Mouse (Mus musculus) olfactory bulb, adult 2 months (tissue): ENCODE results near the gene Mapk1ip1l. TPM values are rescaled to one million over a fixed set of nuclear protein-coding genes. Genes with fewer than 3 reads are reported as not detected.

Experiments
- H3K27ac ChIP-seq: fragments of 200-500 bp; 2 replicates; pipeline ENCODE4 v1.5.1; 2012; ENCODE audit warnings: low read depth, low read length; ENCODE audit not compliant: insufficient read depth
- H3K4me1 ChIP-seq: fragments of 200-500 bp; 2 replicates; pipeline ENCODE4 v1.6.1; 2012; ENCODE audit warnings: low read length; ENCODE audit not compliant: control insufficient read depth, insufficient read depth
- H3K4me3 ChIP-seq: fragments of 200-500 bp; 2 replicates; pipeline ENCODE4 v1.5.1; 2012; ENCODE audit warnings: mild to moderate bottlenecking, low read depth, low read length, moderate library complexity; ENCODE audit not compliant: insufficient read depth
- CTCF ChIP-seq: fragments of 200-500 bp; IDR thresholded peaks from 2 replicates; pipeline ENCODE4 v1.5.1; 2012; ENCODE audit warnings: low read depth, mild to moderate bottlenecking, low read length, moderate library complexity; ENCODE audit not compliant: insufficient read depth
- POLR2A ChIP-seq: fragments of 200-500 bp; IDR thresholded peaks from 2 replicates; pipeline ENCODE4 v1.6.1; 2012; ENCODE audit warnings: mild to moderate bottlenecking, low read depth, low read length, moderate library complexity; ENCODE audit not compliant: insufficient read depth
- WGBS: fragments of 180-500 bp; shearing (Covaris S2); methylation state at CpG from one replicate; pipeline ENCODE4 v1.1.7; 2018; 5-methylcytosine and 5-hydroxymethylcytosine counted together
- polyA plus RNA-seq: library from polyadenylated mRNA; stranded (reverse); fragments of >200 nt; gene quantifications from 2 replicates; pipeline ENCODE4 v1.2.4, GENCODE M21; 2012; ENCODE audit warnings: low replicate concordance; ENCODE audit not compliant: missing spikeins, insufficient read depth, insufficient read length

Gene Mapk1ip1l
- polyA plus RNA-seq, 1 experiment: not detected

DNA sequence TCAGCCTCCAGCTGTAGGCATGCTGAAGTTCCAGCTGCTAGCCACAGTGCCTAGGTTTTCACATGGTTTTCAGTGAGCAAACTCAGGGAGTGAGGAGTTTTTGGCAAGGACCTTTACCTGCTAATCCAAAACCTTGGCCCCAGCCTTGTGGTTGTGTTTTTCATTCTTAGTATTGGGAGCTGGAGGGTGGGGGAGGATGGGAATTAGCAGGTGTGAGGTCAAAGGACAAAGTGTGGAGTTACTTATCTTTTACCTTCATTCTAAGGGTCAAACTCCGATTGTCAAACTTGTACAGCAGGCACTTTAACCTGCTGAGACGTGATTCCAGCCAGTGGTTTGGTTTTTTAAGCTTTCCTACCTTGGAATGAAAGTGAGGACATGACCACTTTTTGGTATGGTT is 1.8 kb upstream of the Mapk1ip1l start:
- Histone ChIP-seq H3K27ac (no peak overlapping the region), H3K4me1 (peaks cover 2% of the 10 kb centered on the region; the same call in 1 of the 2 replicates), H3K4me3 (no peak overlapping the region)
- TF ChIP-seq POLR2A (no peak), CTCF (no peak)
- WGBS: 88% methylated on average over 2 of the region's 2 CpGs

DNA sequence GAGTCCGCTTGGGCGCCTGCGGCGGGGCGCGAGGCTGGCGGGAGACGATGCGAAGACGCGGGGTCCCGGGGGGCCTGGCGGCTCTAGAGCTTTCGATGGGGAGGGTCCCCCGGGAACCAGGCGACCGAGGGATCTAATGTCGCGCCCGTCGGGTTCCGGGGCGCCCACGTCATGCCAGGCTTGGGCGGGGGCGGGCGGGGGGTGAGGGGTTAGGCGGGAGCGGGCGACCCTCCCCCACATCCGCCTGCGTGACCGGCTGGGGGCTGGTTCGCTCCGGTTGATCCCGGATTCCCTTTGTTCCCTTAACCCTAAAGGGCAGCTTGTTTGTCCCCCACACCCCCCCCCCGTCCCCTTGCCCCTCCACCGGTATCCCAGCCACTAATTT is 334 bp downstream of the Mapk1ip1l start:
- Histone ChIP-seq H3K27ac (peak overlapping the region; percentile 82), H3K4me1 (peaks cover 2% of the 10 kb centered on the region; the same call in 1 of the 2 replicates), H3K4me3 (peak overlapping the region; percentile 100)
- WGBS: 0% methylated on average over 37 of the region's 38 CpGs
- no peak for TF ChIP-seq CTCF
- TF ChIP-seq POLR2A: no peak

DNA sequence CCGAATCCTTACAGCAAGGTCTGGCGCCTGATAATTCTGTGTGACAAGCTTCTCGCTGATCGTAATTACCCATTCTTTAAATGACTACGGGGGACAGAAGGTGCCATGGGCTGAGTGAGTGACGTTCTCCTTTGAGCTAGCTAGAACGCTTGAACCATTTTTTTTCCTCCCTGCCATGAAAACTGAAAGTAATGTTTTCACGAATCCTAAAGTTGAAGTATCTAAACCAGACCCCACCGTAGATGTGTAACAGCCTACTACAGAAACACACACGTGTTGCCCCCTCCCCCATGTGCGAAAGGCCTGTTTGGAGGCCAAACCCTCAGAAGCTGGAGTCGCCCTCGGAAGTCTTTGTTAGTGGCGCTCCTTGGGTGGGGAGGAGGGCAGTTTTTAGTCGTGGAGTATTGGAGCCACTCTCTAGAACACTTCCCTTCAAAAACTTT is 774 bp downstream of the Mapk1ip1l start:
- TF ChIP-seq POLR2A: no peak
- TF ChIP-seq CTCF: no peak
- WGBS: under 1% methylated on average over 15 of the region's 15 CpGs
- Histone ChIP-seq H3K27ac (no peak overlapping the region), H3K4me1 (peaks cover 2% of the 10 kb centered on the region; the same call in 1 of the 2 replicates), H3K4me3 (peak overlapping the region; percentile 100)

DNA sequence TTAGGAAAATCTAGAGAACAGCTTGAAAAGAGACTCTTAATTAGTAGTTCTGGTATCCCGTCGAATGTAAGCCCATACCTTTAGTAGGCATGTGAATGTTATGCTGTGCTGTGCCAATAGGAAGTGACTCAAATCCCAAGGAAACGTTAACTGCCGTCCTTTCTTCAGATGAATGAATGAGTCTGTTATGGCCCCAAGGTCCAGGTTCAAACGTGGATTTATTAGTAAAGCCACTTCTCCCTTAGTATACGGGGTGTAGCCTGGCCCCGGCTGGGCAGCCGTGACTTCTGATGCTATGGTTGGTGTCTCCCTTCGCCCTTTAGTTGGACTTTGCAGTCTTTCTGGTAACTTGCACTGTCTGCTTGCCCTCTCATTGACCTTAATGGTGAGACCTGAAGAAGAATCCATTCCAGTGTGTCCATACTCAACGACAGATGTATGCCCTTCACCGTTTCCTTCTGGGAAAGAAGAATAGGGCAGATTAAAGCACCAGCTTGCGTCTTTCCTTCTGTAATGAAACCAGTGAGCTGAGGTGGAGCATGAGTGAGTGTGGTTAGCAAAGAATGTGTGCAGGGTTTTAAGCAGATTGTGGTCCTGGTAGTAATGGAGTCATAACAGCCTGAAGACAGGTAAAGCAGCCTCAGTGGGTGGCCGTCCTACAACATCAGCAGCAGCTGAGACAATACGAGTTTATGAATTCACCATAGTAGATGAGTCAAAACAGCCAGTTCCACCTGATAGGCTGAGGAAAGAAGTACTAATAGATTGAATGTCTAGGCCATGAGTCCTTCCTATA is 5.0 kb downstream of the Mapk1ip1l start:
- H3K4me1 ChIP-seq: peaks cover 5% of the 10 kb centered on the region; the same call in 1 of the 2 replicates
- H3K4me3 ChIP-seq: no peak overlapping the region
- no peak for TF ChIP-seq CTCF
- no peak for TF ChIP-seq POLR2A
- WGBS: 69% methylated on average over 14 of the region's 14 CpGs
- H3K27ac ChIP-seq: no peak overlapping the region

DNA sequence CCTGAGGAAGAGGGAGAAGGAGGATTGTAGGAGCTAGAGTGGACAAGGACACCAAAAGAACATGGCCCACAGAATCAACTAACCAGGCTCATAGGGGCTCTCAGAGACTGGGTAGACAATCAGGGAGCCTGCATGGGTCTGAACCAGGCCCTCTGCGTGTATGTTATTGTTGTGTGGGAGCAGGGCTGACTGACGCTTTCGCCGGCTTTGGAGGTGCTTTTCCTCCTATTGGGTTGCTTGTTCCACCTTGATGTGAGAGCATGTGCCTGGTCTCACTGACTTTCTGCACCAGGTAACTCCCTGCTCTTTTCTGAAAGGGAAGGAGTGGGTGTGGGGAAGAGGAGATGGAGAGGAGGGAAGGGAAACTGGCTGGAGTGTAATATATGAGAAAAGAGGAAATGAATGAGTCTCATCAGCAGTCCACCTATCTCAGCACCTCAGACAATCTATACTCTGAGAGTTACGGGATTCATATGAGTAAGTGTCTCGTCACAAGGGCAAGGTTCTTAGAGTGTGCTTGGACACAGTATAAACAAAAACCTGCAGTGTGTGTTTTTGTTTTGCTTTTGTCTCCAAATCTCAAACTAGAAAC is 6.8 kb downstream of the Mapk1ip1l start:
- Histone ChIP-seq H3K4me1 (peaks cover 2% of the 10 kb centered on the region; the same call in 1 of the 2 replicates), H3K27ac (no peak overlapping the region), H3K4me3 (no peak overlapping the region)
- 89% methylated on average over 6 of the region's 6 CpGs for WGBS
- TF ChIP-seq CTCF: no peak
- TF ChIP-seq POLR2A: no peak

DNA sequence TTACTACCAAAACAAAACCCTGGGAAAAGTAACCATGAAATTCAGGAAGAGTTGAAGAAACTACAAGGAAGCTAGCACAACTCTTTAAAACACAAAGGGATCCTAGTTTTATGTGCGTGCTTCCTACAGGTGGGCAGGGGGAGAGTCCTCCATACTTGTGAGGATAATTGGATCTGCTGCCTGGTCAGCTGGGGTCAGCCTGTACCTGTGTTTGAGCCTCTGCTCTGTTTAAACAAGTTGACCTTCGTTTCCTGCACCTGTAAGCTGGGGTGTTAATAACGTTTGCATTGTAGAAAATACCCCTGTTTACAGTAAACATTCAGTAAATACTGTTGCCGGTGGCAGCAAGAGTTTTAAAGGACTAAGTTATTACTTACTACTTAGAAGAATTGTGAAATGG is 7.9 kb downstream of the Mapk1ip1l start:
- Histone ChIP-seq H3K4me1 (peaks cover 2% of the 10 kb centered on the region; the same call in 1 of the 2 replicates), H3K27ac (no peak overlapping the region), H3K4me3 (no peak overlapping the region)
- whole genome bisulfite sequencing: 86% methylated on average over 4 of the region's 4 CpGs
- TF ChIP-seq POLR2A: no peak
- no peak for TF ChIP-seq CTCF

DNA sequence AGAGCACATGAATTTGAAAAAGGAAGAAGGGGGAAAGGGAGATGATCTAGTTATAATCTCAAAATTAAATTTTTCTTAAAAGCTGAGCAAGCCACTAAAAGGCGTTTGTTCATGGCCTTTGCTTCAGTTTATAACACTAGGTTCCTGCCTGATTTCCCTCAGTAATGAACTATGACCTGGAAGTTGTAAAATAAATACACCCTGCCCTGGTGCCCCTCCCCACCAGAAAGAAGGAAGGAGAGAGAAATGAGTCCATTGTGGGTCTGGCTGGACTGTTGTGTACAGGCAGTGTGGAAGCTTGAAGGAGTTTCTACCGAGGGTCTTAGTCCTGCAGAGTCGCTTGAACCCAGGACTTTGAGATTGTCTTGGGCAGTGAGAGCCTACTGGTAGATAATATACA is 9.6 kb downstream of the Mapk1ip1l start:
- H3K4me3 ChIP-seq: no peak overlapping the region
- TF ChIP-seq POLR2A (no peak), CTCF (no peak)
- peaks cover 2% of the 10 kb centered on the region; the same call in 1 of the 2 replicates for H3K4me1 ChIP-seq
- 88% methylated on average over 3 of the region's 3 CpGs for WGBS
- H3K27ac ChIP-seq: no peak overlapping the region

DNA sequence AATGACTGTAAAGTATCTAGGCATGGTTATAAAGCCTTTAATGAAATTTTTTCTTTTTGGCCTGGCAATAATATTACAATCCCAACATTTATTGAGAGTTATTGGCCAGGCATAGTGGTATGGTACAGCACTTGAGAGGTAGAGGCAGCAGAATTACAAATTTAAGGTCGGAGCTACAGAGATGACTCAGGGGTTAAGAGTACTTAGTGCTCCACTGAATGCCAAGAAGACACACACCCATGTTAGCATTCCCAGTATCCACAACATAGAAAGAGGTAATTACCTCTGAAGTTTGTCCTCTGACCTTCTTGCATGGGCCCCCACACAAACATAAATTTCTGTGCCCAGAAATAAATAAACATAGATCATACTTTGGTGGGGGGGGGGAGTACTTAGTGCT is 11.0 kb downstream of the Mapk1ip1l start:
- no peak overlapping the region for H3K4me3 ChIP-seq
- H3K4me1 ChIP-seq: peaks cover 2% of the 10 kb centered on the region; the same call in 1 of the 2 replicates
- no peak for TF ChIP-seq CTCF
- TF ChIP-seq POLR2A: no peak
- H3K27ac ChIP-seq: no peak overlapping the region
- WGBS: 83% methylated on average over 1 of the region's 1 CpGs
